Mouse (Mus musculus) brown adipose tissue, adult 24 weeks (tissue): ENCODE data around the gene Aplnr. TPM values are rescaled to one million over a fixed set of nuclear protein-coding genes. Genes with fewer than 3 reads are reported as not detected.

Experiments used
- H3K27ac ChIP-seq: fragments of 200-500 bp; replicated peaks from 2 replicates; pipeline ENCODE4 v1.5.1; 2012; ENCODE audit warnings: low read depth, mild to moderate bottlenecking, low read length
- H3K4me1 ChIP-seq: fragments of 200-500 bp; 2 replicates; pipeline ENCODE4 v1.6.1; 2012; ENCODE audit warnings: low read length, mixed read lengths; ENCODE audit not compliant: control insufficient read depth, insufficient read depth, insufficient read length
- H3K4me3 ChIP-seq: fragments of 200-500 bp; 2 replicates; pipeline ENCODE4 v1.5.1; 2012; ENCODE audit warnings: low read depth, mild to moderate bottlenecking, low read length, moderate library complexity; ENCODE audit not compliant: insufficient read depth
- polyA plus RNA-seq: library from polyadenylated mRNA; stranded (reverse); fragments of >200 nt; gene quantifications from 2 replicates; pipeline ENCODE4 v1.2.4, GENCODE M21; 2012; ENCODE audit not compliant: missing spikeins, insufficient read depth, insufficient read length

Aplnr gene
- polyA plus RNA-seq, 1 experiment, result 6.1 TPM

GRCm38 (mm10) chr2:85150373-85150772 is 14.3 kb downstream of the Aplnr start:
- no peak overlapping the region for H3K27ac ChIP-seq
- H3K4me1 ChIP-seq, result peaks cover 8% of the 10 kb centered on the region
- H3K4me3 ChIP-seq, result no peak overlapping the region

GRCm38 (mm10) chr2:85151233-85151632 is 15.2 kb downstream of the Aplnr start:
- H3K4me3 ChIP-seq, result no peak overlapping the region
- no peak overlapping the region for H3K27ac ChIP-seq
- H3K4me1 ChIP-seq, result peaks cover 5% of the 10 kb centered on the region; the same call in 1 of the 2 replicates

GRCm38 (mm10) chr2:85155334-85155733 is 19.3 kb downstream of the Aplnr start:
- peaks cover 15% of the 10 kb centered on the region; the same call in 1 of the 2 replicates for H3K4me1 ChIP-seq
- peak overlapping the region; percentile 35; the same call in 1 of the 2 replicates for H3K27ac ChIP-seq
- H3K4me3 ChIP-seq, result no peak overlapping the region

- Histone ChIP-seq H3K27ac (peak overlapping the region; percentile 49; the same call in 1 of the 2 replicates), H3K4me1 (peaks cover 15% of the 10 kb centered on the region; the same call in 1 of the 2 replicates), H3K4me3 (no peak overlapping the region)
These were observed 20.1 kb downstream of the Aplnr start for GRCm38 (mm10) chr2:85156136-85156535.

GRCm38 (mm10) chr2:85157382-85157781 is 21.4 kb downstream of the Aplnr start:
- Histone ChIP-seq H3K27ac (no peak overlapping the region), H3K4me3 (no peak overlapping the region)

GRCm38 (mm10) chr2:85160901-85161637 is 25.0 kb downstream of the Aplnr start:
- no peak overlapping the region for H3K27ac ChIP-seq
- no peak overlapping the region for H3K4me3 ChIP-seq
- H3K4me1 ChIP-seq, result peaks cover 19% of the 10 kb centered on the region

More at GRCm38 (mm10) chr2:85157382-85157781, 21.4 kb downstream of the Aplnr start:
- peaks cover 15% of the 10 kb centered on the region; the same call in 1 of the 2 replicates for H3K4me1 ChIP-seq

GRCm38 (mm10) chr2:85161638-85162093 is 25.6 kb downstream of the Aplnr start:
- Histone ChIP-seq H3K4me1 (peaks cover 15% of the 10 kb centered on the region), H3K27ac (no peak overlapping the region), H3K4me3 (no peak overlapping the region)

GRCm38 (mm10) chr2:85163311-85164047 is 27.5 kb downstream of the Aplnr start:
- H3K27ac ChIP-seq, result peak overlapping the region; percentile 76
- peaks cover 16% of the 10 kb centered on the region for H3K4me1 ChIP-seq
- H3K4me3 ChIP-seq, result no peak overlapping the region

GRCm38 (mm10) chr2:85167624-85168023 is 31.6 kb downstream of the Aplnr start:
- Histone ChIP-seq H3K4me1 (peaks cover 21% of the 10 kb centered on the region), H3K4me3 (no peak overlapping the region), H3K27ac (peak overlapping the region; percentile 46)

- peak overlapping the region; percentile 46 for H3K27ac ChIP-seq
- peaks cover 21% of the 10 kb centered on the region for H3K4me1 ChIP-seq
These were observed 32.3 kb downstream of the Aplnr start for GRCm38 (mm10) chr2:85168327-85168726.

GRCm38 (mm10) chr2:85172071-85172762 is 36.2 kb downstream of the Aplnr start:
- H3K4me3 ChIP-seq, result no peak overlapping the region
- H3K27ac ChIP-seq, result peak overlapping the region; percentile 84
- H3K4me1 ChIP-seq, result peaks cover 30% of the 10 kb centered on the region

More at GRCm38 (mm10) chr2:85168327-85168726, 32.3 kb downstream of the Aplnr start:
- no peak overlapping the region for H3K4me3 ChIP-seq

GRCm38 (mm10) chr2:85172763-85173103 is 36.7 kb downstream of the Aplnr start:
- H3K4me1 ChIP-seq, result peaks cover 28% of the 10 kb centered on the region
- H3K4me3 ChIP-seq, result no peak overlapping the region
- peak overlapping the region; percentile 84 for H3K27ac ChIP-seq

GRCm38 (mm10) chr2:85173545-85173944 is 37.5 kb downstream of the Aplnr start:
- Histone ChIP-seq H3K4me3 (no peak overlapping the region), H3K4me1 (peaks cover 20% of the 10 kb centered on the region), H3K27ac (peak overlapping the region; percentile 77)

GRCm38 (mm10) chr2:85178139-85178800 is 42.2 kb downstream of the Aplnr start:
- Histone ChIP-seq H3K4me3 (no peak overlapping the region), H3K27ac (peak overlapping the region; percentile 84), H3K4me1 (peaks cover 21% of the 10 kb centered on the region)
